Mouse (Mus musculus) naive thymus-derived CD4-positive, alpha-beta T cell, adult 2 months (primary cell): Measurements from ENCODE around the gene Hoxd3.

Source experiments
- DNase-seq: peaks from one replicate; pipeline ENCODE4 v3.0.0-alpha.2; 2011; ENCODE audit warnings: low read depth

The Hoxd3 gene

DNA sequence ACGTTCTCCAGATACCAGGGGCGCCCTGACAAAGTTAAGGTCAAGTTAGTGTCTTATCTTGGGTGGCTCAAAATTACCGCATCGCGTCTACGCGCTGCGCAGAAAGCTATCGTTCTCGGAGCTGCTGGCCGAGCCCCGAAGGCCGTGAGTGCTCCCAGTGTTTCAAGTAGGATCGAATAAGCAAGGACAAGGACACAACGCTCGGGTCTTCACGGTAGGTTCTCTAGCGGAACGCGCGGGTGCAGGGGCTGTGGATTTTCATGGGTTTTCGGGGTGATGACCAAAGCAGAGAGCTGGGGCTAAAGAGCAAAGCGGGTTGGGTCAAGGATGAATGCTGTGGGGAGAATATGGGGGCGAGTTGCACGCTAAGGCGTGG lies 32.1 kb upstream of the Hoxd3 start:
- DNase-seq = no peak

DNA sequence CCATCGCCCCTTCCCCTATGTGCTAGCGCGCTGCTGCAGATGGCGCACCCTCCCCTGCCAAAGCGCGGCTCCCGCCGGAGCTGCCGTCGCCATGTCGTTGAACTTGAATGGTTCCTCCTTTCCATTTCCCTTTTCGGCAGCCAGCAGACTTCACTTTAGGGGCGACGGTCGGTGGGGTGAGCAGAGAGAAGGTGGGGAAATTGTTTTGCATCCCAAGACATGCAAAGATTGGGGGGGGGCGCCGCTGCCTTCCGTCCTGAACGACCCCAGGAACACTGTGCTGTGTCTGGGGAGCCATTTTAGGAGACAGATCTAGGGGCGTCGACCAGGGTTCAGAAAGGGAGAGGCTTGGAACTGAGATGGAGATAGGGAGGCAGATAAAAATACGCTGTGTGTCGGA lies 31.7 kb upstream of the Hoxd3 start:
- no peak for DNase-seq

DNA sequence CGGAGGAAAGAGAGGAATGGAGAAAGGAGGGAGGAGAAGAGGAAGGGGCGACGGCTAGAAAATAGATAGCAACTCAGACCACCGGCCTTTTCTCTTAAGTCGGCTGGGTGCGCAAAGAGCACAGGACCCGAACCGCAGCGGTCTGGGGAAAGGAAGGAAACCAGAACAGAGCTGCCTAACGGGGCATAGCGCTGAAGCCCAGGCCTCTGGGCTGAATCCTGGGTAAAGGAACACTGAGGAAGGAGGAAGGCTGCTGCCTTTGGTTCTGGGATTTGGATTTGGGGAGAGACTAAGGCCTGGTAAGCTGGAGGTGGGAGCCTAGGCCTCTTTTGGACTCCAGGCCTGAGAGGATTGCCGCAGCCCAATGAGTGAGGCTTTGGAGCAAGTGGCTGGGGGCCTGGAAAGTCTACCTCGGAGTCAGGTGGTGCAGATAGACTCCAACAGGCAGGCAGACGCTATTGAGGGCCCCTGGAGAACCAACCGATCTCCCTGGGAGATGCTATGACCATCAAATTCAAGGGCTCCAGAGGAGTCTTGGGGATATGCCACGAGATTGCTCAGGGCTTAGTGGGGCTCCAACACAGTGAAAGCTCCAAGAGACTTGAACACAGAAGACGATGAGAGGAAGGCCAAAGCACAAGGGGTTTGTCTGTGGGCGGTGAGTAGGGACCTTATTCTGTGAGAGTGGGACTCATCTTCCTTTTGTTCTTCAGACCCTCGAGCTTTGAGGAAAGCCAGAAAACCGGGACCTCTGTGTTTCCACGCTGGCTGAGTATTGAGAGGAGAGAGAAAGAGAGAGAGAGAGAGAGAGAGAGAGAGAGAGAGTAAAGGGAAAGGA lies 30.9 kb upstream of the Hoxd3 start:
- no peak for DNase-seq

DNA sequence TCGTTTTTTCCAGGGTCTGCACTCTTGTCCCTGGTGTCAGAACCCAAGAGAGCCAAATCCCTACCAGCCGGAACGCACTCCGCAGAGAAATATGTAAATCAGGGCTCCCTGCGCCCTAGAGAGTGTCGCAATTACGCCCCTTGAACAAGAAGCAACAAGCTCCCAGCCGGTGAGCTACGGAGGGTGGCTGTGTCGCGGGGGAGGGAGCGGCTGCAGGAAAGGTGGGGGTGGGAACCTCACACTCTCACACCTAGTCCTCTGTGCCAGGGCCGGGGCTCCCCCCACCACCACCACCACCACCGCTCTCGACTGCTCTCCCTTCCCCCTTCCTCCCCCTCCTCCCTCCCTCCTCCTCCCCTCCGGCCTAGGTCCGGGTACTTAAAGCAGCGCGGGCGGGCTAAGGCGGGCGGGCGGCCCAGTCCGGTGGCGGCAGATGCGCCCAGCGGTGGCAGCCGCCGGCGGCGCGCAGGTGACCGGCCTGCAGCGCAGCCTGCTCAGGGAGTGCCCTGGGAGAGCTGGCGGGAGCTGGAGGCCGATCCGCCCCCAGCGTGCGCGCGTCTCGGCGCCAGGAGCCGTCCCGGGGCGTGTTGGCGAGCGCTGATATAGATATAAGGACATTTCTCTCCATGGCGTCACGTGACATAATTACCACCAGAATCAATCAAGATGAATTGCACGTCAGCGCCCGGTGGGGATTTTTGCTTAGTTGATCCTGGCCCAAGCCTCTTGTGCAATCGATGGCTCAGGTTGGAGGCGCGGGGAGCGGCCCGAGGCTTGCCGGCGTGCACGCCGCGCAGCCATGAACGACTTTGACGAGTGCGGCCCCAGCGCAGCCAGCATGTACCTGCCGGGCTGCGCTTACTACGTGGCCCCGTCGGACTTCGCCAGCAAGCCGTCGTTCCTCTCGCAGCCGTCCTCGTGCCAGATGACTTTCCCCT lies 29.9 kb upstream of the Hoxd3 start:
- DNase-seq = no peak

DNA sequence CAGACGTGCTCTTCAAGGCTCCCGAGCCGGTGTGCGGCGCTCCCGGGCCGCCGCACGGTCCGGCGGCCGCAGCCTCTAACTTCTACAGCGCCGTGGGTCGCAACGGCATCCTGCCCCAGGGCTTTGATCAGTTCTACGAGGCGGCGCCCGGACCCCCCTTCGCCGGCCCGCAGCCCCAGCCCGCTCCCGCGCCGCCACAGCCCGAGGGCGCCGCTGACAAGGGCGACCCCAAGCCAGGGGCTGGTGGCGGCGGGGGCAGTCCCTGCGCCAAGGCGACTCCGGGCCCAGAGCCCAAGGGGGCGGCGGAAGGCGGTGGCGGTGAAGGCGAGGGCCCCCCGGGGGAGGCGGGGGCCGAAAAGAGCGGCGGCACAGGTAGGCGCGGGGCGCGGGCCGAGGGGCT lies 28.9 kb upstream of the Hoxd3 start:
- DNase-seq = no peak

DNA sequence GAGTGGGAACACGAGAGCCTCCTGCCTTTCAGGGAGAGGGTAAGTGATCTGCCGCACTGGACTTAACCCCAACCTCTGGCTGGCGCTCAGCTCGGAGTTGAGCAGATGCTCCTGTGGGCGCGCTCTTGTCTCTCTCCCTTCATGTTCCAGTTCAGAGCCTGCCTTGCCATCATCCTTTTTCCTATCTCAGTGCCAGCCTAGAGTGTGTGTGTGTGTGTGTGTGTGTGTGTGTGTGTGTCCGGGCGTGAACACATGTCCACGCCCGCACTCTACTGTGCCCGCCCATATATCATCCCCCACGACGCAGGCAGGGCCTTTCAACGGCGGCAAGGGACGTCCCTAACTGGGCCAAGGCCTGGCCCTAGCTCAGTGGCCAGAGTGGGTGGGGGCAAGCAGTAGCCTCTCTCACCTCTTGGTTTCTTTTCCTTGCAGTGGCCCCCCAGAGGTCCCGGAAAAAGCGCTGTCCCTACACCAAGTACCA lies 28.2 kb upstream of the Hoxd3 start:
- DNase-seq = no peak

DNA sequence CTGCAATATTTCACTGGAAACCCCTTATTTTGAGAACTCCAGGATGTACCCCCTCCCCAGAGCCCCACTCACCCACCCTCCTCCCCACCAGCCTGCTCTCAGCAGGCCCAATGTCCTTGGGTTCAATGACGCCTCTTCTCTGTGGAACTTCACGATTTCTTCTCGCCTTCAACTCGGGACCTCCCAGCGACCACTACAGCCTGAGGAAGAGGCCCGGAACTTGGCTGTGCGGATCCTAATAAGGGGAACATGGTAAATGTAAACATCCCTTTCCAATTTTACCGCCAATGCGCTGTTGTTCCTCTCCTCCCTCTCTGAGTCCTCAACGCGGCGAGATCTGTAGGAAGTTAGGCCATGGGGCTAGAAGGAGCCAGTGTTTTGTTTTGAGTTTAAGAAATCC lies 27.6 kb upstream of the Hoxd3 start:
- no peak for DNase-seq

DNA sequence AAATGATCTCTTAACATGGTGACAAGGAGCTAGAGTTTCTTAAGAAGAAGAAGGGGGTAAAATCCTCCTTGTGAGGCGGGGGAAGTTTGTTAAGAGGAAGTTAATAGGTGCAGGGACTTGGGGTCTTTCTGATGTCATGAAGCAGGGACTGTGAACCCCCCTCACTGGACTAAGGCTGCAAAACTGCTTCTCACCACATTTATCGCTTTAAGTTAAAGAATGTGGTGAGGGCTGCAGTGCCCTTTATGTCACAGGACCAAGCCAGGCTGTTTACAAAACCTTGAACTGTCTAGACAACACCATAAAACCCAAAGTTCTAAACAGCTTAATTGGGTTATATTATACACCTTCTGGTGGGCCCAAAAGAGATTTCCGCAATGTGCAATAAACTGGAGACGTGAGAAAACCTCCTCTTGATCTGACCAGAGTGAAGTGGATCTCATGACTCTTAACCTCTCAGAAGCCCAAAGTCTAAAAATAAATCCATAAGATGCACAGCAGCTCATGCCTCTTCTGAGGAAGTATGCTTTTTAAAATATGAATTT lies 26.6 kb upstream of the Hoxd3 start:
- DNase-seq = no peak

DNA sequence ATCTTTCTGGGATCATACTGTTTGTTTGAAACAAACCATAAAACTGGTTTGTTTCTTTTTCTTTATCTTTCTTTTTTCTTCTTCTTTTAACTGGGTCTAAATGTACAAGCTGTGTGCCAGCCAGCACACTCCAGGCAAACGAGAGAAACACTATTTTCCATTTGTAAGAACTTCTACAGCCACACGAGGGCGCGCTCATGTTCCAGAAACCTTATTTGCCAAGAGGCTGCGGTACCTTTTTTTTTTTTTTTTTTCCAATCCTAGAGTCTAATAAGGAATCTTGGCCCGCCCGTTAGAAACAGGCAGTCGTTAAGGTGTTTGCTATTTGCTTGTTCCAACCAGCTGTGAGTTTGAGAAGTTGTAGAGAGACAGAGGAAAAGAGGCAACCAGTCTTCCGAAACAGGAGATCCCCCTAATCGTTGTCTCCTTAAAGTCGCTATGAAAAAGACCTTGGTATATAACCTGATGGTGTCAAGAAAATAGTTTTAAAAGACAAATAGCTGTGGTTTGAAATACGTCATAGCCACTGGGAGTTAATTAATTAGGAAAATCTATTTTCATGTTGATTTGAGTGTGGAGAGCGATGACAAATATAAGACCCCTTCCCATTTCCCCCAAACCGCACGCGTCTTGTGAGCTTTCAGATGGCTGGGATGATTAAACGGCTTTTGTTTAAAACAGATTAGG lies 25.3 kb upstream of the Hoxd3 start:
- peak; percentile 55 for DNase-seq

DNA sequence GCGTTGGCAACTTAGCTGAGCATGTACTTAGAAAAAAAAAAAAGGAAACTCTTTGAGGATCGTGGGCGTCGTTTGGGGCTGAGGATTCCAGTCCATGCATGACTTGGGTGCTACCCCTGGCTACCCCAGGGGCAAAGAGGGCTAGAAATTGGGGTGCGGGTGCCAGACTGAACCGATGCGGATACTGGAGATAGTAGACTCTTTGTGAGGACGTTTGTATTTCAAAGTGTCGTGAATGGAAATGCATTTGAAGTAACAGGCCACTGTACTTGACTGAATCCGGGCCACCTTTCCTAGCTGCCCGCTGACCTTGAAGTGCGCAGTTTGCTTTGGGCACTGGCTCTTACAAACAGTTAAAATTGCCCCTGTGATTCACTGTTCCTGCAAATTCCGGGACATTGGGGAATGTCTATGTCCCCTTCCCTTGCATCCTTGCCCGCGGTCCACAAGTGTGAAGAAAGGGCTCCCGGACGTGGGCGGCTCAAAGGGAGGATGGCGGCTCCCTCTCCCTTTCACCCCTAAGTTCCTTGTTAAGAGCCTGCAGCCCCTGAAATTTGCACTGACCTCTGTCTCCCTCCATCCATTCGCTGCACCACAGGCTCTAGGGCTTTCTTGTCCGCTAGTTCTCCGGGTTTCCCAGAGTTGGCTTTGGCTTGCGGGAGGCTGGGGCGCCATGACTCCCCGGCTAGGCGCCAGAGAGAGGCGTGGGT lies 24.6 kb upstream of the Hoxd3 start:
- DNase-seq = no peak

DNA sequence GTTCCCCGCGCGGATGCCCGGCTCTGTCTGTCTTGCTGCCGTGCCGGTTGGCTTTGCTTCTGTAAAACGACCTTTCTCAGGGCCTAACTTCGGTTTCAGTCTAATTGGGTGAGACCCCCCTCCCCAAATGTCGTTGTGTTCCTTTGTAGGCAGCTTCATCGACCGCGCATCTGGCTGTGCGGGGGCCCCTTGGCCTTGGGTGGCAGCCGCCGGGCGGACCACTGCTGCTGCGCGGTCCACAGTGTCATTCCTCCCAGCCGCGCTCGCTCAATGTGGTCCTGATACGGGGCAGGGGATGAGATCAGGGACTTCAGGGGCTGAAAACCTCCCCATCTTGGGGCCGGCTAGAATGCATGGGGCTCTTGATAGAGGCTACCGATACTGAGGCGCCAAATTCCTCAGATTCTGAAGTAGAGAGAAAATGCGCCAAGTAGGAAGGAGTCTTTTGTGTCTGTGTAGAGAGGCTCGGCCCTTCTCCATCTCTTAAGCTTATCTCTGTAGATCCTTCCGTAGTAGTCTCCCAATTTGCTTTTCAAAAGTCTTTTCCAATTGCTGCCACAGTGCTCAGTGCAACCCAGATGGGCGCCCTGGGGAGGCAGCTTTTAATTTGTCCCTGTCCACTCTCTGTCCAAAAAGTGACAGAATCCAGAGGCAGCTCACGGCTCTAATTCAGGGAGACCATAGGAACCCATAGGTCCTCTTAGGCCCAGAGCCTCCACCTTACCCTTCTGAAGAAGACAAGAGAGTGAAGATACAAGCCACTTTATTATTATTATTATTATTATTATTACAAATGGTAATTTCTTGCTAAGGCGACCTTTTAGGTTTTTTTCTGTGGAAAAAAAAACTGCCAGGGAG lies 23.8 kb upstream of the Hoxd3 start:
- no peak for DNase-seq

DNA sequence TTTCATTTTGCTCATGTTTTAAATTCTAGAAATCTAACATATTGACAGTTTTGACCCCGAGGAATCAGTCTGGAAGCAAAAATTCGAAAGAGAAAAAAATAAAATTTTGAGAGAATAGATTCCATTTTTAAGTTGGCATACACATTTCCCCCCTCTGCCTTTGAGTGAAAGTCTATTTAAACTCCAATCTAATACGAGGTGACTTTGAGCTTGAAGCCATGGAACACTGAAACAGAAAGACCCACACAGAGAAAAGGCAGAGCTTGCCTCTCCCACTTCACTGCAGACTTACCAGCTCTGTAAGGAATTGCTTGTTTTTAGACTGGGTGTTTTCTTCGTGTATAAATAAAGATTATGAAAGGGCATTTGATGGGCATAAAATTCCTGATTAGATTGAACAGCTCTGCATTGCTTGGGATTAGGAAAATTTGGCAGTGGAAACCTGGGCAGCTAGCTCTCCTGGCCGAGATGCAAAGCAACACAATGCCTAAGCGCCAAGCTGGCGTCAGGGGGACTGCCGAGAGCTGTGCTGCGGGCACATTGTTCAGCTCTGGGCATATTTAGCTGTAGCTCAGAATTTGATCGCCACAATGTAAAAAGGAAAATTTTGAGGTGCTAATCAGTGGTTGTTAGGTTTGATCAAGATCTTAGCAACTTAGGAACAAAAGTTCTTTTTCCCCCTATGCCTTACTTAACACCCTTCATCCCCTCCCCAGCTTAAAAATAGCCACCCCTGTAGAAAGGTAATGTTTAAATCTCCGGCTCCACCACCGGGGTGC lies 22.7 kb upstream of the Hoxd3 start:
- no peak for DNase-seq

DNA sequence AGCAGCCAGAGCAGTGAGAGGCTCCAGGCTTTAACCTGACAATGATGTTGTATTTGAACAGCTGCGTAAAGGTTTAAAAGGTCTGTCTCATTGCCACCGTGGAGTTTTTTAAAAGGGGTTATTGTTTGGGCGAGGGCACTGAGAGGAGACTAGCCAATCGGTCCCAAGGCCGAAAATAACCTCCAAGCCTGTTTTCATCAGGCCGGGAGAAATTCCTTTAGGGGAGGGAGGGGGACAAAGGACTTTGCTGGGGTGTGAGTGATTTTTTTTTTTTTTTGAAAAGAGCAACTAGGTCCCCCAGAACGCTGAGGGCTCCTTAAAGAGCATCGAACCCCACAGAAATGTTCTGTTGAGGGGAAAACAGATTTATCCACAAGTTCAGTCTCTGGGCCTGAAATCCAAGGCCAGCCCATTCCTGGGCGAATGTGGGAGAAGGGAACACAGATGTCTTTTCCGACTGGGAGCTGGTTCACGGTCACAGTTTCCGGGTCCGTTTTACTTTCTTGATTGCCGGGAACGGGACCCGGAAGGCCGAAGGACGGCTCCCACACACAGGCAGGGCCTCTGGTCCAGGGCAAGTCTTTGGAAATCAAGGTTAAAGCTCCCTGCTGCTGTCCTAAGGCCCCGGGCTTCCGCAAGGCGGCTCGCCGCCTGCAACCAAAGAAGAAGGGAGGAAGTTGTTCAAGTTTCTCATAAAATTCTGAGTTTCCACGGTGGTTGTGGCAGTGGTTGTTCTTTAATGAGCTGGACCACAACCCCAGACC lies 22.0 kb upstream of the Hoxd3 start:
- DNase-seq = no peak

DNA sequence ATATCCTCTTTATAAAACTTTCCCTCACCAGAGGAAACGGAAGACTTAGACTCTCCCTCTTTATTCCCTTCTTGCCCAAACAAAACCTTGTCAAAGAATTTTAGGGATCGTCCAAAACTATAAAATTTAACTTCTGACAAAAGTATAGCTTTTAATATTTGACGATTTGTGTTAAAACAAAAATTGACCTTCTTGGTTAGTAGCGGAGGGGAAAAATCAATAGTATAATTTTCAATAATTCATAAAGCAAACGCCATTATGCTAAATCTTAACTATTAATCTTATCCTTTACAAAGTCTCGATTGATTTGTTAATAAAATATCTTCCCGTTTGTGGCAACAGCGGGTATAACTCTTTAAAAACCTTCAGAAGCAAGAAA lies 21.4 kb upstream of the Hoxd3 start:
- no peak for DNase-seq

DNA sequence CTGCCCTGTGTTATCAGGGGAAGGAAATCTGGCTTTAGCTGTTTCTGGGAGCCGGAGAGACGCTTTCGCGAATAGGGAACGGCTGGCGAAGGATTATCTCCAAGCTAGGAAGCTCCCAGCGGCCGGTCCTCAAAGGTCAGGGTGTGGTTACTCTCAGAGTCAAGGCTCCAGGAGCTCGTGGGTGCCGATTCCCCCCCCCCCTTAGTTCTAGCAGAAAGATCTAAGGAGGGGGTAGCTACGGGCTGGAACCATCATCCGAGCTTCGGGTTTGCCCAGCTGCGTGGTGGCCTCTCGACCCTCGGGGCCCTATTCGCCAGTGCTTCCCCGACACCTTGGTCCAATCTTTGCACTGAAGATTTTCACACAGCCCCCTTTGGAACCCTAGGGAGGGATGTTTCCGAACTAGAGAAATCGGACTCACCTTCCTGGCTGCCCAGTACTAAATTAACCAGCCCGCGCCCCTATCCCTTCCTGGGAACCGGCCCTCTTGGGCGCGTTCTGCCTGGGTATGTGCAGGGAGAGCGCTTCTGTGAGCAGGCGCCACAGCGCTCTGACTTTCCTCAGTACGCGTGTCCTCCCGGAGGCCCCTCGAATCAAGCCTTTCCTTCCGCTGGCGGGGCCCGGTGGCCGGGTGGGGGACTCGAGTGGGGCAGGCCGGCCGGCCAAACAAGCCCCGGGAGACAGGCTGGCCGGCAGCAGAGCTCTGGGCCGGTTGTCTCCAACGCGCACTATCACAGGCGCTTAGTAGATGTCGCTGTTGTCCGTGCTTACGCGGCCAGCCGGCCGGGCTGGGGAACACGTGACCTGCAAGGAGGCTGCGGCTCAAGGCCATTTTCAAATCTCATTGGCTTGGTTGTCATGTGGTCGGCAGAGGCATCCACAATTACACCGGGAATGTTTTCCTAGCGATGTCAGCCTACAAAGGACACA lies 20.4 kb upstream of the Hoxd3 start, which contains the start of gene Hoxd10:
TSS of gene Hoxd10 (plus strand) at position 903 of the 930 bp plus-strand sequence.
- DNase-seq = no peak

DNA sequence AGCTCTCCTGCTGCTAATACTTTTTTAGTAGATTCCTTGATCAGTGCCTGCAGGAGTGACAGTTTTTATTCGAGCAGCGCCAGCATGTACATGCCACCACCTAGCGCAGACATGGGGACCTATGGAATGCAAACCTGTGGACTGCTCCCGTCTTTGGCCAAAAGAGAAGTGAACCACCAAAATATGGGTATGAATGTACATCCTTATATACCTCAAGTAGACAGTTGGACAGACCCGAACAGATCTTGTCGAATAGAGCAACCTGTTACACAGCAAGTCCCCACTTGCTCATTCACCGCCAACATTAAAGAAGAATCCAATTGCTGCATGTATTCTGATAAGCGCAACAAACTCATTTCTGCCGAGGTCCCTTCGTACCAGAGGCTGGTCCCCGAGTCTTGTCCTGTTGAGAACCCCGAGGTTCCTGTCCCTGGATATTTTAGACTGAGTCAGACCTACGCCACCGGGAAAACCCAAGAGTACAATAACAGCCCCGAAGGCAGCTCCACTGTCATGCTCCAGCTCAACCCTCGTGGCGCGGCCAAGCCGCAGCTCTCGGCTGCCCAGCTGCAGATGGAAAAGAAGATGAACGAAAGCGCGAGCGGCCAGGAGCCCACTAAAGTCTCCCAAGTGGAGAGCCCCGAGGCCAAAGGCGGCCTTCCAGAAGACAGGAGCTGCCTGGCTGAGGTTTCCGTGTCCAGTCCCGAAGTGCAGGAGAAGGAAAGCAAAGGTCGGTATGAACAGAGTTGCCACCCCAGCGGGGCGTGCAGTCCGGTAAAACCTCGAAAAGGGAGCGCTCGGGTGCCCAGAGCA lies 19.5 kb upstream of the Hoxd3 start:
- DNase-seq = no peak
